Mouse (Mus musculus): ENCODE data around the gene Il1f5.

The Il1f5 gene

GRCm38 (mm10) chr2:24276654-24277053 is at the start of gene Il1f5:
Il1f5 (plus strand) TSS chr2:24276954.
- no peak for DNase-seq (ENCODE audit: low spot score in 2 of 2)

GRCm38 (mm10) chr2:24227191-24227590 is 49.6 kb upstream of the Il1f5 start:
- DNase-seq (ENCODE audit: low spot score in 2 of 2) = no peak

DNA sequence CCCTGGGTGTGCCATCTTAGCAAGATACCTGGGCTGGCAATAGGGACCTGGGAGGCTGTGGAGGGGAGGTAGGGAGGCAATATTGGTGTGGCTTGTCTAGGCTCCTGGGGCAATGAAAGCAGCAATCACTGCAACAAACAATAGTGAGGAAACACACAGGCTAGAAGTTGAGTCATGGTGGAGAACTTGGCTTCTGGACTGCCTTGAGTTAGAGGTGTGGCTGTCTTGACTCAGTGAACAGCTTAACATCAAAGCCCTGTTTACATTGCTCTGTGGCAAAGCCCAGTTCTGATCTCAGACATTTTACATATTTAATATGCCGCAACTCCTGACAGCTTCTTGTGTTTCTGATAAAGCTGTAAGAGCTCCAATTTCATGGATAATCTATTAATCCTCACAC is 9.3 kb upstream of the Il1f5 start:
- DNase-seq (ENCODE audit: low spot score in 2 of 2) = no peak

GRCm38 (mm10) chr2:24273619-24274018 is 3.1 kb upstream of the Il1f5 start:
- DNase-seq (ENCODE audit: low spot score in 2 of 2) = no peak

GRCm38 (mm10) chr2:24275146-24275545 is 1.6 kb upstream of the Il1f5 start:
- no peak for DNase-seq (ENCODE audit: low spot score in 2 of 2)

DNA sequence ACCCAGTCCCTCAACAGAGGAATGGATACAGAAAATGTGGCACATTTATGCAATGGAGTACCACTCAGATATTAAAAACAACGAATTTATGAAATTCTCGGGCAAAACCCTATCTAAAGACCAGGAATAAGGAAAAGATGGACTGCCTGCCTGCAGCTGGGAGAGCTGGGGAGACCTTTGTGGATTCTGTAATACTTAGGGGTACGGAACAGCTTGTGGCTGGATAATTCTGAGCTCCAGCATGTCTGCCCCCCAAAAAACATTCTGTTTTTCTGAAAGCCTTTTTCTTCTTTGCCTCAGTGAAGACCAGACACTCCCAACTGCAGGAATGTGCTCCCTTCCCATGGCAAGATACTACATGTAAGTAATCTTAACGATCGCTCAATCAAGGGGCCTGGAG is 14.1 kb downstream of the Il1f5 start, which contains the start of gene Il1f10:
Il1f10 (plus strand) TSS at position 301 of the 400 bp plus-strand sequence.
- DNase-seq (ENCODE audit: low spot score in 2 of 2) = no peak

DNA sequence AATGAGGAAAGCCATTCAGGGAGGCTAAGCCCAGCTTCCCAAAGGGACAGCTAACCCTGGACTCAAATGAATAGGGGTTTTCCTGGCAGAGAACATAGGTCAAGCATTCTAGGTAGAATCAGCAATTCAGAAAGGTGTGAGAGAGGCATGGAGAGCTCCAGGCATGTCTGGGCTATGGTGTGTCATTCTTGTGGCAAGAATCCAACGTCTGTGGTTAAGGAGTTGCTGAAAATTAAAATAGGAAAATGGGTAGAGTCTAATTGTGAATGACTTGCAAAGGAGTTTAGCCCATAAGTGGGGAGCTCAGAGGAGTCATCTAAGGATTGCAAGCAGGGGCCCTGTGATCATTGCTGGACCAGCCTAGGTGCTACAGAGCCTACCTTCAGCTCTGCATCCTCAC is 17.9 kb downstream of the Il1f5 start:
- DNase-seq (ENCODE audit: low spot score in 2 of 2) = no peak

DNA sequence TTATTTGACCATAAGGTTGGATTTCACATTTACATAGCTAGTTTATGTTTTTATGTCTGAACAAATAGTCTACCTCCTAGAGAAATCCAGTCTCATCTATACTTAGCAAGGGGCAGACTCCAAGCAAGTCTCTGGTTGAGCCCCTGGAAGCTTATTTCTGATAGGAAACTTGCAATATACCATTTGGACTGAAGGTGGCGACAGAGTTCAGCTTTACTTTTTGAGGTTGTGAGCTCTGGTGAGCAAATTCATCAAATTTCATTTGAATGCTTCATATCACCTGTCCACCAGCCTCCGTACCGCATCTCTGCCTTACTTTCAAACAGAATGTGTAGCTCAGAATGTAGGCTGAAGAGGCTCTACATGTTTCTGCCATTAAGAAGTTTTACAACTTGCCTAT is 20.1 kb downstream of the Il1f5 start:
- DNase-seq (ENCODE audit: low spot score in 2 of 2) = peak in 1 of 2 experiments; percentile 52

DNA sequence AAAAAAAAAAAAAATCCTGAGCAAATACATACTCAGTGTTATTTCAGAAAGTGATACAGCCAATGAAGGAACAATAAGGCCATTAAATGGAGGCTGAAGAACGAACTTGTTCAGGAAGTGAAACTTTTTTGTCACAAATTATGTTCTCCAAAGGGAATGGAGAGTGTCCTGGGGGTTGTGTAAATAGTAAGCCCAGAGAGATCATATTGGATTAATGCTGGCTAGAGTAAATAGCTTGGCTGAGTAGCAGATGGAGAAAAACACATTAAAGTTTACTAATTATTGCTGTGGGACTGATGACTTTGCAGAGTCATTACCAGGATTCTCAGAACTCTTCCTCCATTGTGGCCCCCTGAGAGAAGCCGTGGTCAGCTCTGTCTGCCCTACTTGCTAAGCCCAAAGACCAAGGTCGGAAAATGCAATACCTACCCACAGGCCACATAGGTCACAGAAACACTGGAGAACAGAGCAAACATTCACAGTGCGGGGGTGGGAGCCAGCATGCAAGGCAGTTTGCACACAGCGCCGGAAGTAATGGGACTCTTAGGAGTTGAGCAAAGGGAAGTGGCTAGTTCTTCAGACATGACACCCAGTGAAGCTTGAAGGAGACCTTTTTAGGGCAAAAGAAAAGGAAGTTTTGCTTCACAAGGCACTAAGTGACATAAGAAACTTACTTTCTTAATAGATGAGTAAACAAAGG is 34.7 kb downstream of the Il1f5 start:
- DNase-seq (ENCODE audit: low spot score in 2 of 2) = no peak

DNA sequence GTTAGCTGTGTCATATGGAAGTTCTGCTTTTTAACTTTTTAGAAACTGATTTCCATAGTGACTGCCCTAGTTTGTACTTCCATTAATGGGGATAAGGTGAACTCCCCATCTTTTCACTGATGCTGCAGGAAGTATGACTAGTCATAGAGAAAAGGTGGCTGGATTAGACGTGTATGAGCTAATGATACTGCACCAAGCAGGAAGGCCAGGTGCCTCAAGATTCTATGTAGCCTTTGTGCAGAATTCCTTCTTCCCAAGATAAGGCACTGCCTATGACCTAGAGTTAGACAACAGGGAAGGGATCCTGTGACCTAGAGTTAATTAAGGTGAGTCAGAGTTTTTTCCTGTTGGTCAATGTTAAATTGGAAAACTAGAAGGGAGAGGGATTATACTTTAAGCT is 40.2 kb downstream of the Il1f5 start:
- DNase-seq (ENCODE audit: low spot score in 2 of 2) = no peak

DNA sequence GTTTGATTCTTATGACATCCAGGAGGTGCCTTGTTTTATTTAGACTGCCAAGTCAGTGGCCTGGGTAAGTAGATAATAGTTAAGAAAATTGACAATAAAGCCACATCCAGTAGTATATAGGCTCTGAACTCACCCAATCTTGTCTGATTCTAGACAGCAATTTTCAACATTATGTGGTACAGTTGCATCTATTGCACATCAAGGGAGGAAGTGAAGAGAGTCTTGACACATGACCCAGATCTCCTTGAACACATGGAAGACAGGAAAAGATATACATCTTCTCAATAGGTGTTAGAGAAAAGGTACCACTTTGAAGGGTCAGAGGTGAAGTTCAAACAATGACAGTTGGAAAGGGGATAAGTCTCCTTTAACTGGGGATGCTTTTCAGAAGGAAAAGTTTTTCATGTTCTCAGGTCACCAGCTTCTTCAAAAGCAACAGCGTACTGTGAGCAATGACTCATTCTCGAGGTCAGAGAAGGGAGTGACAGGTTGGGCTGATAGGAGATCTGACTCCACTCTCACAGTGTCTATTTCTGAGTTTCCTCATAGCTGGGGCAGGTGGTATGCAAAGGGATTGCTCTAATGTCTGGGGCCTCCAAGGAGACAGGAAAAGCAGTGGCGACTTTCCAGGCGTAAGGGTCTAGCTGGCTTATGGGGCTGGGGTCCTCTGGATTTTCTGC is 41.3 kb downstream of the Il1f5 start:
- DNase-seq (ENCODE audit: low spot score in 2 of 2) = no peak

All from left cerebral cortex, adult 9 months (tissue).